Mouse (Mus musculus): ENCODE results near the gene Tln1. TPM values are rescaled to one million over a fixed set of nuclear protein-coding genes. Genes with fewer than 3 reads are reported as not detected.

Tln1 gene
- polyA plus RNA-seq (2015; fragmentation: Nextera tagmentation; extraction: Ambion mirVana): 62.7 and 73.4 TPM in 2 replicates

DNA sequence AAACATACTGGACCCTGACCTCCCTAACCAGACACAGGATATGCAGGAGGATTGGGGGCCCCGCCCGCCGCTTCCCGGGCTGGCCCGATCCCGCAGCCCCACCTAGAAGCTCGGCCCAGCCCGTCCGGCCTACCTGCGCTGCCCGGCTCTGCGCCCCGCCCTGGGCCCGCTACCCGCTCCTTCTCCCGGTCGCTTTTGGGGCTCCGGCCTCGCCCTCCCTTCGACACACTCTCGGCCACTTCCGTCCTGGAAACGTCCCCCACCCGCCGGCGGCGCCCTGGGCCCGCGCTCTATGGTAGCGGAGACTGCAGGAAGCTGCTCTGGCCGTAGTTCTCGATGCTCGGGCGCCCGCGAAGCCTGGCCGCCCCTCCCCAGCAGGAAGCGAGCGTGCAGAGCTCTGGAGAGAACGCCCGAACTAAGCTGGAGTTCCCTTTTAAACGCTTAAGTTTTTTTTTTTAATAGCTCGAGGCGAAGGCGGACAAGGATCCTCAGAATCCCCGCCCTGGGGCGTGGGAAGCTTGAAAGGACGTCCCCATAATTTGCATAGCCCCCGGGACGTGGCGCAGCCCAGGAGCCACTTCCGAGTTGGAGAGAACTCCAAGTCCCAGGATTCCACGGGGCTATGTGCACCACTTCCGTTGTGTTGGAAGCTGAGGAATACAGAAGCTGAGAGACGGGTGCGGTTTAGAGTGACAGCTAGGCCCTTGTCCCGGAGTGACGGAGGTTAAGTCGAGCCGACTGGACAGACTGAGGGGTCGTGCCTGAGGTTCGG lies at the start of gene Tln1, which contains the start of gene Creb3:
TSS of gene Tln1 (minus strand) at position 695 of the 772 bp plus-strand sequence.
TSS of gene Creb3 (plus strand) at position 336 of the 772 bp plus-strand sequence.

DNA sequence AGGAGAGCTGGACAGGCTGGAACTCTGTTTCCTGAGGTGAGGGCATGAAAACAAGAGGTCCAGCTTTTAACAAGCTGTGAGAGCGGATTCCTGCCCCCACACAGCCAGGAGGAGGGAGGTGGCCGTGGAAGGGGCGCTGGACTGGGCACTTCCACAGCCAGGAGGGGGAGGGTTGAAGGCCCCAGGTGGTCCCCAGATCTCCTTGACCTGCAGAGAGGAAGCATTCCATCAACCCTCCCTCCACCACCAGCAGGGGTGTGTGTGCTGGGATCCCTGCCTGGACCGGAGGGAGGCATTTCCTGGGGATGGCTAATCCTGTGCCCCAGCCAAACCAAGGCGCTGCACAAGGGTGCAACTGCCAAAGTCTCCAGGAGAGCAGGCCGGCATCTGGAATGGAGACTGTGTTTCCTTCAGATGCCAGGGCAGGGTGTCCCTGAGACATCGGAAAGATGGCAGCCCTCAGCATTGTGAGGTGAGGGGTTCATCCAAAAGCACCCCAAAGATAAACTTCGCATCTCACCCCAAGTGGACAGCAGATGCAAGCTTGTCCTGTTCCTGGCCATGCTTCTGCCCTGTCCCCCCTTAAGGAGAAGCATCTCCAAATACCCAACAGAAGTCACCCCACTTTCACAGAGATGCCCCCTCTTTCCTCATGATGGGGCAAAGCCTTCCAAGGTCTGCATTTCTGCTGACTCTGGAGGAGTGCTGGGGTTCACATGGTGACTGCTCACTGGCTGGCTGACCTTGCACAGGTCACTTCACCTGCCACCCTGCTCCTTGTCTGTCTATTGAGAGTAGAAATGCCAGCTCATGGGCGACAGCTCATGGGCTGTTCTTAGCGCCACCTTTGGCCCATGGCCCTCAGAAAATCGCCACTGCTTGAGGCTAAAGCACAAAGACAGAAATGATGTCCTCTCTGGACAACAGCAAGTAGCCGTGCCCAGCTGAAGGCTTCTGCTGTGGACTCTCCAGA lies 22.2 kb upstream of the Tln1 start, which contains the start of gene Msmp:
TSS of gene Msmp (minus strand) at position 51 of the 973 bp plus-strand sequence.

DNA sequence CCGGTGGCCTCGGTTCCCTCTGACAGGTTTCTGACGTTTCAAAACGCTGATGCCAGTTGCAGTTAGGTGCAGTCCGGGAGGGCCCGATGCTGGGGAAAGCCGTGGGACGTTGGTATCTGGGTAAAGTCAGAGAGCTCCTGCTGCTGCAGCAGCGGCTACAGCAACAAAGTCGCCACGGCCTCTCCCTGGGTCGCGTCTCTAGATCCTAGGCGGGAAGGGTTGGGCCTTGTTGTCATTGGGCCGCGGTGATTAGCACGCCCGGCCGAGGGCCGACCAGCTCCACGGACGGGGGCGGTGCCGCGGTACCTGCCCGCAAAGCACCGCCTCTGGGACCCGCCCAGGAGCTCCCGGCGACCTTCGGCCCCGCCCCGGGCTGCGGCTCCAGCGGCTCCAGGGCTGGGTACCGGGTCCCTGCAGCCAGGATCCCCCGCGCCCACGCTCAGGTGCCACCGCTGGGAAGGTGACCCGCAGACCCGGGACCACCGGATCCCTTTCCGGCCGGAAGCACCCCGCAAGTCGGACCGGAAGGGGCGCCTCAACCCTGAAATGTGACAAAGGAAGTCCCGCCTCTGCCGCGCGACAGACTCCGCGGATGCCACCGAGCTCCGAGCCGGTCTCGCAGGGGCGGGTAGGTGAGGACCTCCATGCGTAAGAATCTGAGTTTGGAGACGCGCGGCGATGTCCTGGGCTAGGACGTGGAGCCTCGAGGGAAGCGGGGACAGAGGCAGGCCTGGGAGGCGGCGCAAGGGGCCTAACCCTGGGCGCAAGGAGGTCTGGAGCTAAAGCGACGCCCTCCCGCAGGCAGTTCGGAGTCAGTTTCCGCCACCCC lies 16.1 kb upstream of the Tln1 start, which contains the start of the genes Rgp1 and Gba2:
TSS of gene Rgp1 (plus strand) at position 340 of the 829 bp plus-strand sequence.
TSS of gene Gba2 (minus strand) at position 498 of the 829 bp plus-strand sequence.

DNA sequence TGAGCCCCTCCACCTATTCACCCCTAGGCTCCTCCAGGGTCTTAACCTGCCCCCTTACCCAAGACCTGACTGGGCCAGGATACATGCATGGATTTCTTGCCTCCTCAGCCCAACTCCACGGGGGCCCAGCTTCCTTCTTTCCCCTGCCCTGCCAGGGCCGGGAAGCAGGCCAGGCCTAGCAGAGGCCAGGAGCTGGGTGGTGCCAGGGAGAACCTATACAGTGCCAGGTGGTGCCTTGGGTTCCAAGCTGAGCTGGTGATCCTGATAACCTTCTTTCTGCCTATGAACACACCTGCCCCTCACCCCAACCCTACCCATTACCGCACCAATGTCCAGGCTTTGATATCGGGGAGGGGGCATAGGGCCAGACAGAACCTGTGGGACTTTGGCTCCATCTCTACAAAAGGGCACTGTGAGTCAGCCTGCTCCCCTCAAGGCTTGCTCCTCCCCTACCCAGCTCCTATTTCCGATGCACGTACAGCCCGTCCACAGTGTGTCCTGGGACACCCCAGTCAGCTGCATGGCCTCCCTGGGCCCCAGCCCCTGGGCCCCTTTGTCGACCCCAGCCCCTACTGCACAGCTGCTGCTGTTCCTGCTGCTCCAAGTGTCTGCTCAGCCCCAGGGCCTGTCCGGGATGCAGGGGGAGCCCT lies 55.8 kb downstream of the Tln1 start, which contains the start of gene Car9:
TSS of gene Car9 (plus strand) at position 431 of the 650 bp plus-strand sequence.

GRCm38 (mm10) chr4:43499407-43500333 lies 62.8 kb downstream of the Tln1 start, which contains the start of gene Arhgef39:
Gene Arhgef39 (minus strand): TSS chr4:43499695.

DNA sequence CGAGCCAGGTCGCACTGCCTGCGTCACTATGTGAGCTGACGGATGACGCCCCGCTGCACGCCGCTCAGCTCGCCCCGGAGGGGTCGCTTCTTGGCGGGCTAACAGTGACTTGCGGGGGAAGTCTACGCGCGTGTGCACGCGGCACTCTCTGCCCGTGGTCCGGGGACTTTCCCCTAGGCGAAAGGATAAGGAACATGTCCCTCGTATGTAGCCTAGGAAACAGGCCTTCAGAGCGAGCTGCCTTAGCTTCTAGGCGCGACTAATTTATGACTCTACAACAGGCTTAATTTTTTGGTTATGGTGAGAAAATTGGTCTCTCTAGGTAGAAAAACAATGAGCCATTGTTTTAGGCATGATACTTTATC lies 69.7 kb downstream of the Tln1 start, which contains the start of gene Ccdc107:
TSS of gene Ccdc107 (plus strand) at position 80 of the 365 bp plus-strand sequence.

DNA sequence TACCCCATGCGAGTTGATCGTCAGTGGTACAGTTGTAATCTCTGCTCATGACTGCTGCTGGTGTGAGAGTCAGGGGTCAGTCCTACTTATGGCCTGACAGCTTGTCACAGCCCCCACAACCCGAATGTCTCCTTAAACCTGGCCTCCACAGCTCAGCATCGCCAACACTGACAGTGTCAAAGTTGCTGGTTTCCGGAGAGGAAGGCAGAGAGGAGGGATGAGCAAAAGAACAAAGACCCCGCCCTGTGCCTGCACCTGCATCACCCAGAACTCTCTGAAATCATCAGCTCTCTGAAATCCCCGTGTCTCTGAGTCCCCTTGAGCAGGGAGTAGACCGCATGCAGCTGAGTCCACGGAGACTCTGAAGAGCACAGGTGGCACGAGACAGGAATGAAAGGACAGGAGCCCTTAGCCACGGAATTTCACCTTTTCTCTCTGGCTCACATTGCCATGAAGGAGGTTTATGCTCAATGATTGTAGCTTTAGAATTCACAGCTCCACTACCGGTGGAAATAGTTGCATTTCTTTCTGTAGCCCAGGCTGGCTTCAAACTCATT lies 78.9 kb downstream of the Tln1 start, which contains the start of gene Sit1:
TSS of gene Sit1 (minus strand) at position 200 of the 557 bp plus-strand sequence.

Other genes starting within 250 kb of the Tln1 start
- gene Rusc2, start 180.7 kb downstream of the Tln1 start, polyA plus RNA-seq (2015; fragmentation: Nextera tagmentation; extraction: Ambion mirVana): 3.6 and 3.9 TPM in 2 replicates
- gene Fam166b, start 133.6 kb downstream of the Tln1 start, polyA plus RNA-seq (2015; fragmentation: Nextera tagmentation; extraction: Ambion mirVana): not detected in 2 replicates
- gene Tesk1, start 120.8 kb downstream of the Tln1 start, polyA plus RNA-seq (2015; fragmentation: Nextera tagmentation; extraction: Ambion mirVana): 1.3 and 2.5 TPM in 2 replicates
- gene Cd72, start 108.1 kb downstream of the Tln1 start, polyA plus RNA-seq (2015; fragmentation: Nextera tagmentation; extraction: Ambion mirVana): 8.4 and 12.7 TPM in 2 replicates
- gene Sit1, start 79.0 kb downstream of the Tln1 start, polyA plus RNA-seq (2015; fragmentation: Nextera tagmentation; extraction: Ambion mirVana): 0.59 and 1.4 TPM in 2 replicates
- 42.9 and 45.9 TPM in 2 replicates for gene Ccdc107, start 69.8 kb downstream of the Tln1 start, polyA plus RNA-seq (2015; fragmentation: Nextera tagmentation; extraction: Ambion mirVana)
- gene Arhgef39, start 63.0 kb downstream of the Tln1 start, polyA plus RNA-seq (2015; fragmentation: Nextera tagmentation; extraction: Ambion mirVana): 38.1 and 40.1 TPM in 2 replicates
- 3.2 and 3.7 TPM in 2 replicates for gene Car9, start 55.7 kb downstream of the Tln1 start, polyA plus RNA-seq (2015; fragmentation: Nextera tagmentation; extraction: Ambion mirVana)
- 63.0 and 70.1 TPM in 2 replicates for gene Tpm2, start 38.9 kb downstream of the Tln1 start, polyA plus RNA-seq (2015; fragmentation: Nextera tagmentation; extraction: Ambion mirVana)
- gene Creb3, start 359 bp downstream of the Tln1 start, polyA plus RNA-seq (2015; fragmentation: Nextera tagmentation; extraction: Ambion mirVana): 23.7 and 33.8 TPM in 2 replicates
- 16.0 and 17.6 TPM in 2 replicates for gene Rgp1, start 16.0 kb upstream of the Tln1 start, polyA plus RNA-seq (2015; fragmentation: Nextera tagmentation; extraction: Ambion mirVana)
- 16.9 and 18.2 TPM in 2 replicates for gene Gba2, start 16.2 kb upstream of the Tln1 start, polyA plus RNA-seq (2015; fragmentation: Nextera tagmentation; extraction: Ambion mirVana)
- 0.54 and 0.72 TPM in 2 replicates for gene Msmp, start 21.8 kb upstream of the Tln1 start, polyA plus RNA-seq (2015; fragmentation: Nextera tagmentation; extraction: Ambion mirVana)
- 3.3 and 4.7 TPM in 2 replicates for gene Npr2, start 69.2 kb upstream of the Tln1 start, polyA plus RNA-seq (2015; fragmentation: Nextera tagmentation; extraction: Ambion mirVana)
- 0.20 and 0.70 TPM in 2 replicates for gene Spag8, start 90.9 kb upstream of the Tln1 start, polyA plus RNA-seq (2015; fragmentation: Nextera tagmentation; extraction: Ambion mirVana)
- gene Hint2, start 93.8 kb upstream of the Tln1 start, polyA plus RNA-seq (2015; fragmentation: Nextera tagmentation; extraction: Ambion mirVana): 73.1 and 79.8 TPM in 2 replicates
- gene Tmem8b, start 106.3 kb upstream of the Tln1 start, polyA plus RNA-seq (2015; fragmentation: Nextera tagmentation; extraction: Ambion mirVana): 1.1 and 1.5 TPM in 2 replicates
- 1.5 and 2.0 TPM in 2 replicates for gene Fam221b, start 106.5 kb upstream of the Tln1 start, polyA plus RNA-seq (2015; fragmentation: Nextera tagmentation; extraction: Ambion mirVana)
- not detected in 2 replicates for gene Olfr70, start 138.1 kb upstream of the Tln1 start, polyA plus RNA-seq (2015; fragmentation: Nextera tagmentation; extraction: Ambion mirVana)
- not detected in 2 replicates for gene Olfr71, start 147.6 kb upstream of the Tln1 start, polyA plus RNA-seq (2015; fragmentation: Nextera tagmentation; extraction: Ambion mirVana)
- gene Hrct1, start 164.5 kb upstream of the Tln1 start, polyA plus RNA-seq (2015; fragmentation: Nextera tagmentation; extraction: Ambion mirVana): 0.17 and 0.59 TPM in 2 replicates
- 0.07 TPM in 1 of 2 replicates, not detected in the other for gene Spaar, start 167.3 kb upstream of the Tln1 start, polyA plus RNA-seq (2015; fragmentation: Nextera tagmentation; extraction: Ambion mirVana)
- not detected in 2 replicates for gene Olfr159, start 208.3 kb upstream of the Tln1 start, polyA plus RNA-seq (2015; fragmentation: Nextera tagmentation; extraction: Ambion mirVana)

All from spleen, postnatal 0 days (tissue).